Mouse (Mus musculus) myocyte (in vitro differentiated cells): ENCODE data around the gene Fchsd2. TPM values are rescaled to one million over a fixed set of nuclear protein-coding genes. Genes with fewer than 3 reads are reported as not detected.

Source experiments
- H3K27me3 ChIP-seq: one replicate; pipeline ENCODE4 v1.6.1; 2011; ENCODE audit not compliant: control insufficient read depth, insufficient read depth, insufficient read length
- H3K36me3 ChIP-seq: one replicate; pipeline ENCODE4 v1.6.1; 2011; ENCODE audit not compliant: control insufficient read depth, insufficient read depth
- H3K4me2 ChIP-seq: one replicate; pipeline ENCODE4 v1.6.1; 2011; ENCODE audit warnings: low read depth, control low read depth
- H3K4me3 ChIP-seq: one replicate; pipeline ENCODE4 v1.5.1; 2011; ENCODE audit warnings: mild to moderate bottlenecking, control low read depth, moderate library complexity
- H3K79me2 ChIP-seq: one replicate; pipeline ENCODE4 v1.6.1; 2011; ENCODE audit not compliant: control insufficient read depth, insufficient read depth
- H3ac ChIP-seq: one replicate; pipeline ENCODE4 v1.6.1; 2011; ENCODE audit not compliant: control insufficient read depth, insufficient read length
- CEBPB ChIP-seq: IDR thresholded peaks from 2 replicates; pipeline ENCODE4 v1.6.1; 2011; ENCODE audit warnings: mild to moderate bottlenecking, moderate library complexity; ENCODE audit not compliant: poor library complexity, insufficient read depth, severe bottlenecking
- E2F4 ChIP-seq: IDR thresholded peaks from one replicate; pipeline ENCODE4 v1.6.1; 2011; ENCODE audit warnings: mild to moderate bottlenecking, control low read depth, moderate library complexity; ENCODE audit not compliant: insufficient read depth
- MAX ChIP-seq: IDR thresholded peaks from one replicate; pipeline ENCODE4 v1.6.1; 2011; ENCODE audit warnings: low read depth, mild to moderate bottlenecking, control low read depth
- MYOD1 ChIP-seq, 3 experiments: IDR thresholded peaks; one replicate each; pipeline ENCODE4 v1.6.1; 2011; ENCODE audit warnings: control low read depth in 2 of 3, low read depth in 2 of 3, mild to moderate bottlenecking in 2 of 3, moderate library complexity in 1 of 3; ENCODE audit not compliant: insufficient read length in 2 of 3, control insufficient read depth in 1 of 3
- MYOG ChIP-seq, 3 experiments: IDR thresholded peaks; one replicate each; pipeline ENCODE4 v1.6.1; 2011; ENCODE audit warnings: control low read depth in 2 of 3, low read depth in 2 of 3, mild to moderate bottlenecking in 2 of 3; ENCODE audit not compliant: insufficient read length in 2 of 3, control insufficient read depth in 1 of 3, insufficient read depth in 1 of 3
- POLR2A ChIP-seq: IDR thresholded peaks from one replicate; pipeline ENCODE4 v1.6.1; 2011; ENCODE audit warnings: low read depth, mild to moderate bottlenecking, control low read depth, moderate library complexity; ENCODE audit not compliant: insufficient read length
- POLR2AphosphoS2 ChIP-seq: IDR thresholded peaks from one replicate; pipeline ENCODE4 v1.6.1; 2011; ENCODE audit warnings: low read depth, control low read depth; ENCODE audit not compliant: insufficient read length
- REST ChIP-seq: IDR thresholded peaks from one replicate; pipeline ENCODE4 v1.6.1; 2011; ENCODE audit warnings: mild to moderate bottlenecking, control low read depth, moderate library complexity; ENCODE audit not compliant: insufficient read depth, insufficient read length
- SRF ChIP-seq: IDR thresholded peaks from one replicate; pipeline ENCODE4 v1.6.1; 2011; ENCODE audit warnings: low read depth; ENCODE audit not compliant: control insufficient read depth, insufficient read length
- TCF12 ChIP-seq: IDR thresholded peaks from one replicate; pipeline ENCODE4 v1.6.1; 2011; ENCODE audit warnings: mild to moderate bottlenecking, control low read depth; ENCODE audit not compliant: poor library complexity, insufficient read depth, severe bottlenecking
- TCF3 ChIP-seq: IDR thresholded peaks from one replicate; pipeline ENCODE4 v1.6.1; 2011; ENCODE audit warnings: low read depth, control low read depth; ENCODE audit not compliant: insufficient read length
- USF1 ChIP-seq: IDR thresholded peaks from one replicate; pipeline ENCODE4 v1.6.1; 2011; ENCODE audit warnings: low read depth, mild to moderate bottlenecking, control low read depth, moderate library complexity
- polyA plus RNA-seq: library from polyadenylated mRNA; unstranded; fragments of >200 nt; fragmentation: generic; extraction: Trizol; gene quantifications from one replicate; pipeline ENCODE4 v1.2.1, GENCODE M21; 2012; ENCODE audit warnings: missing spikeins

Gene Fchsd2
- polyA plus RNA-seq, 1 experiment, result 5.7 TPM

GRCm38 (mm10) chr7:101216724-101217123 lies 124.1 kb downstream of the Fchsd2 start:
- no peak overlapping the region for H3K4me2 ChIP-seq
- TF ChIP-seq POLR2A (no peak), SRF (no peak), E2F4 (no peak), MYOD1 (IDR thresholded peaks at IDR 0.05; ENCODE audit: control insufficient read depth in 1 of 3, insufficient read length in 2 of 3, low read depth in 2 of 3) (no peak), TCF12 (no peak), POLR2AphosphoS2 (no peak), USF1 (no peak), MYOG (IDR thresholded peaks at IDR 0.05; ENCODE audit: control insufficient read depth in 1 of 3, insufficient read depth in 1 of 3, insufficient read length in 2 of 3, low read depth in 2 of 3) (no peak), TCF3 (no peak), MAX (no peak), REST (no peak), CEBPB (no peak)
- H3ac ChIP-seq, result no peak overlapping the region
- H3K79me2 ChIP-seq, result no peaks in the 10 kb centered on the region
- H3K27me3 ChIP-seq, result no peaks in the 10 kb centered on the region
- no peaks in the 10 kb centered on the region for H3K36me3 ChIP-seq
- H3K4me3 ChIP-seq, result no peak overlapping the region

DNA sequence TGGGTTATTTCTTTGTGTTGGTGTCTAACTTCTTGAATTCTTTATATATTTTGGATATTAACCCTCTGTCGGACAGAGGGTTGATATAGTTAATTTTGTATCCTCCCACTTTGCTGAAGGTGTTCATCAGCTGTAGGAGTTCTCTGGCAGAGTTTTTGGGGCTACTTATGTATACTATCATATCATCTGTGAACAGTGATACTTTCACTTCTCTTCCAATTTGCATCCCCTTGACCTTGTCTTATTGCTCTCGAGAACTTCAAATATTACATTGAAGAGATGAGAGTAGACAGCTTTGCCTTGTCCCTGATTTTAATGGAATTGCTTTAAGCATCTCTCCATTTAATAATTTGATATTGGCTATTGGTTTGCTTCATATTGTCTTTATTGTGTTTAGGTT lies 130.8 kb downstream of the Fchsd2 start:
- H3K36me3 ChIP-seq, result no peaks in the 10 kb centered on the region
- no peaks in the 10 kb centered on the region for H3K79me2 ChIP-seq
- TF ChIP-seq TCF3, result no peak
- TF ChIP-seq POLR2AphosphoS2, result no peak
- TF ChIP-seq E2F4, result no peak
- no peak for TF ChIP-seq SRF
- no peak for TF ChIP-seq MYOD1 (IDR thresholded peaks at IDR 0.05; ENCODE audit: control insufficient read depth in 1 of 3, insufficient read length in 2 of 3, low read depth in 2 of 3)
- TF ChIP-seq TCF12, result no peak
- TF ChIP-seq REST, result no peak
- TF ChIP-seq POLR2A, result no peak
- no peak for TF ChIP-seq MYOG (IDR thresholded peaks at IDR 0.05; ENCODE audit: control insufficient read depth in 1 of 3, insufficient read depth in 1 of 3, insufficient read length in 2 of 3, low read depth in 2 of 3)
- no peak for TF ChIP-seq MAX
- TF ChIP-seq USF1, result no peak
- TF ChIP-seq CEBPB, result no peak
- no peak overlapping the region for H3K4me3 ChIP-seq
- H3ac ChIP-seq, result no peak overlapping the region
- no peak overlapping the region for H3K4me2 ChIP-seq
- H3K27me3 ChIP-seq, result no peaks in the 10 kb centered on the region

DNA sequence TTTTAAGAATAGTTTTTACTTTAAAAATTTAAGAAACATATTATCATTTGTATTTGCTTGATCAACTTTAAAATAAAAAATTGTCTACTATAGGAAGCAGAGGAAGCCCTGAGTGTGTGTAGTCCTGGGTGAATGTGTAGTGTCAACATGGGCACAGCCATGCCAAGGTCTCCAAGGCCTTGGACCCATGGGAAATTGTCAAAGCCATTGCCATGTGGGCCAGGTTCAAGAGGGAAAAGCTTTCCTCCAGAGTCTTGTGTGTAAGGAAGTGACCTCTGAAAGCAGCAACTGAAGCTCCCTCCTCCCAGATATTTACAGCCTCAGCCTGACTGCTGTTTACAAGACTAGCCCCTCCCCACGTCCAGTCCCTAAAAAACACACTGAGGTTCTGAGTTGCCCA lies 136.7 kb downstream of the Fchsd2 start:
- no peak overlapping the region for H3K4me2 ChIP-seq
- no peak overlapping the region for H3K4me3 ChIP-seq
- no peaks in the 10 kb centered on the region for H3K27me3 ChIP-seq
- no peaks in the 10 kb centered on the region for H3K79me2 ChIP-seq
- H3K36me3 ChIP-seq, result no peaks in the 10 kb centered on the region
- TF ChIP-seq REST (no peak), CEBPB (no peak), POLR2AphosphoS2 (no peak), TCF3 (no peak), MAX (no peak), TCF12 (no peak), USF1 (no peak), POLR2A (no peak), MYOD1 (IDR thresholded peaks at IDR 0.05; ENCODE audit: control insufficient read depth in 1 of 3, insufficient read length in 2 of 3, low read depth in 2 of 3) (no peak), MYOG (IDR thresholded peaks at IDR 0.05; ENCODE audit: control insufficient read depth in 1 of 3, insufficient read depth in 1 of 3, insufficient read length in 2 of 3, low read depth in 2 of 3) (no peak), E2F4 (no peak), SRF (no peak)
- H3ac ChIP-seq, result no peak overlapping the region

DNA sequence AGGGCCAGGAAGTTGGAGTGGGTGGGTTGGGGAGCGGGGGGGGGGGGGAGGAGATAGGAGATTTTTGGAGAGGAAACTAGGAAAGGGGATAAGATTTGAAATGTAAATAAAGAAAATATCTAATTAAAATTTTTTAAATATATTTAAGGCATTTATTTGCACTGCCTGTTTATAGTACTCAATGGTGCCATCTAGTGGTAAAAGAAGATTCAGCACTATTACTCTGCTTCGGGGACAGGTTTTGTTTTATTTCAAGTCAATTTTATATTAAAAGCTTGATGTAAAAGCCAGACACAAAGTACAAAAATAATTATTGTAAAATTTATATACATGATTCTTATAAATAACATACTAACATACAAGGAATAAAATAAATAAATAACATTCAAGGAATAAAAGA lies 138.8 kb downstream of the Fchsd2 start:
- Histone ChIP-seq H3K79me2 (no peaks in the 10 kb centered on the region), H3K4me3 (no peak overlapping the region), H3K27me3 (no peaks in the 10 kb centered on the region), H3ac (no peak overlapping the region), H3K36me3 (no peaks in the 10 kb centered on the region), H3K4me2 (no peak overlapping the region)
- TF ChIP-seq CEBPB, result no peak
- TF ChIP-seq TCF3, result no peak
- TF ChIP-seq REST, result no peak
- TF ChIP-seq POLR2A, result no peak
- no peak for TF ChIP-seq MAX
- no peak for TF ChIP-seq SRF
- TF ChIP-seq POLR2AphosphoS2, result no peak
- no peak for TF ChIP-seq MYOD1 (IDR thresholded peaks at IDR 0.05; ENCODE audit: control insufficient read depth in 1 of 3, insufficient read length in 2 of 3, low read depth in 2 of 3)
- no peak for TF ChIP-seq TCF12

- Histone ChIP-seq H3ac (no peak overlapping the region), H3K27me3 (no peaks in the 10 kb centered on the region), H3K4me3 (no peak overlapping the region), H3K79me2 (no peaks in the 10 kb centered on the region), H3K4me2 (no peak overlapping the region), H3K36me3 (no peaks in the 10 kb centered on the region)
- TF ChIP-seq CEBPB (no peak), E2F4 (no peak), MYOG (IDR thresholded peaks at IDR 0.05; ENCODE audit: control insufficient read depth in 1 of 3, insufficient read depth in 1 of 3, insufficient read length in 2 of 3, low read depth in 2 of 3) (no peak)
These were observed 140.1 kb downstream of the Fchsd2 start for GRCm38 (mm10) chr7:101232716-101233115.
